Mouse (Mus musculus) hindbrain, embryonic 11.5 days (tissue): Measurements from ENCODE around the gene Mid1. TPM values are rescaled to one million over a fixed set of nuclear protein-coding genes. Genes with fewer than 3 reads are reported as not detected.
A peak's percentile ranks its signal among the peaks of the same experiment; 100 is the strongest.
"Not testable (repeated sequence)": the region's sequence is repeated elsewhere in the genome, so short reads cannot be mapped to it uniquely, and the experiment has no call there.

Source experiments
- ATAC-seq: fragments of 200-750 bp; cut with Nextera tagmentation; 2 replicates; pipeline ENCODE4 v1.8.0; 2017; ENCODE audit warnings: mild to moderate bottlenecking, moderate TSS enrichment, moderate library complexity; ENCODE audit not compliant: low FRiP score
- DNase-seq: peaks from one replicate; pipeline ENCODE4 v3.0.0-alpha.2; 2015; ENCODE audit warnings: low spot score
- H3K27ac ChIP-seq: fragments of 300-500 bp; sonication (generic); 2 replicates; pipeline ENCODE4 v1.5.1; 2014; ENCODE audit warnings: mild to moderate bottlenecking, low read depth, low read length
- H3K27me3 ChIP-seq: fragments of 300-500 bp; sonication (generic); 2 replicates; pipeline ENCODE4 v1.6.1; 2014; ENCODE audit warnings: mild to moderate bottlenecking, low read length, moderate library complexity, mixed read lengths; ENCODE audit not compliant: control insufficient read depth, insufficient read depth
- H3K36me3 ChIP-seq: fragments of 300-500 bp; sonication (generic); 2 replicates; pipeline ENCODE4 v1.6.1; 2014; ENCODE audit warnings: mild to moderate bottlenecking, low read length, moderate library complexity, mixed read lengths; ENCODE audit not compliant: control insufficient read depth, insufficient read depth
- H3K4me1 ChIP-seq: fragments of 300-500 bp; sonication (generic); replicated peaks from 2 replicates; pipeline ENCODE4 v1.6.1; 2014; ENCODE audit warnings: low read length, mixed read lengths; ENCODE audit not compliant: control insufficient read depth, insufficient read depth
- H3K4me2 ChIP-seq: fragments of 300-500 bp; sonication (generic); replicated peaks from 2 replicates; pipeline ENCODE4 v1.6.1; 2014; ENCODE audit warnings: mild to moderate bottlenecking, low read depth, low read length
- H3K4me3 ChIP-seq: fragments of 300-500 bp; sonication (generic); 2 replicates; pipeline ENCODE4 v1.5.1; 2014; ENCODE audit warnings: low read depth, low read length
- H3K9ac ChIP-seq: fragments of 300-500 bp; sonication (generic); 2 replicates; pipeline ENCODE4 v1.6.1; 2014; ENCODE audit warnings: low read depth, low read length
- H3K9me3 ChIP-seq: fragments of 300-500 bp; sonication (generic); 2 replicates; pipeline ENCODE4 v1.6.1; 2016; ENCODE audit warnings: low read length; ENCODE audit not compliant: control insufficient read depth
- WGBS: fragments of 180-500 bp; shearing (Covaris S2); extraction: QIAGEN DNeasy Blood & Tissue Kit; methylation state at CpG from one replicate; pipeline ENCODE4 v1.1.7; 2014; 5-methylcytosine and 5-hydroxymethylcytosine counted together
- polyA plus RNA-seq: library from polyadenylated mRNA; unstranded; fragments of >200 nt; fragmentation: Nextera tagmentation; extraction: Ambion mirVana; gene quantifications from 2 replicates; pipeline ENCODE4 v1.2.1, GENCODE M21; 2014

The Mid1 gene
- polyA plus RNA-seq, 1 experiment from 2014 or later, result 24.6 TPM

DNA sequence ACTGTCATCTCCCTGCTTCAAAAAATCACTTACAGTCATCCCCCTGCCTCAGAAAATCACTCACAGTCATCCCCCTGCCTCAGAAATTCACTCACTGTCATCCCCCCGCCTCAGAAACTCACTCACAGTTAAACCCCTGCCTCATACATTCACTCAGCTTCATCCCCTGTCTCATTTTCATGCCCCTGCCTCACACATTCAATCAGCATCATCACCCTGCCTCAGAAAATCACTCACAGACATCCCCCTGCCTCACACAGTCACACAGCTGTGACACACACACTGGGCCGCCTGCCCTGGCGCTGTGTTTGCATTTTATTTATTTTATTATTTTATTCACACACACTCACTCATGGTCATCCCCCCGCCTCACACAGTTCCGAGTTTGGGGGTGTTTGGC is 319.8 kb downstream of the Mid1 start:
- H3K9me3 ChIP-seq, result peaks cover 26% of the 10 kb centered on the region
- H3K36me3 ChIP-seq, H3K27me3 ChIP-seq, H3K4me1 ChIP-seq, H3K9ac ChIP-seq, DNase-seq, H3K27ac ChIP-seq, H3K4me2 ChIP-seq, ATAC-seq, H3K4me3 ChIP-seq: not testable (repeated sequence)
- 27% methylated on average over 5 of the region's 5 CpGs for WGBS

DNA sequence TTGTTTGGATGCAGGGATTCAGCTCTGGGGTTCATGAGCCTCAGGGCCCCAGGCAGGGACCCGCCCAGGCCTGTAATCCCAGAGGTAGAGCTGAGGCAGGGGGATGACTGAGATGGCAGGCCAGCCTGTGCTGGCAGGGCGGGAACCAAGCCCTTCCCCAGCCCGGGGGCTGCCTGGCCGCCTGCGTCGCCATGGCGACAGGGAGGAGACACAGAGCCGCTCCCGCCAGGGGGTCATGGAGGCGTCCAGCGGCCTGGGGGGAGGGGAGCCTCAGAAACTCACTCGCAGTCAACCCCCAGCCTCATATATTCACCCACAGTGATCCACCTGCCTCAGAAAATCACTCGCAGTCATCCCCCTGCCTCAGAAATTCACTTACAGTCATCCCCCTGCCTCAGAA is 320.2 kb downstream of the Mid1 start:
- ATAC-seq, result 0 out of 2 replicates have a peak, but pooled peaks have one; percentile 1
- WGBS, result 17% methylated on average over 13 of the region's 13 CpGs

GRCm38 (mm10) chrX:170005695-170006297 is 320.8 kb downstream of the Mid1 start:
- H3K36me3 ChIP-seq, H3K9ac ChIP-seq, H3K4me2 ChIP-seq, DNase-seq, H3K27me3 ChIP-seq, H3K27ac ChIP-seq, ATAC-seq, H3K4me3 ChIP-seq: not testable (repeated sequence)
- peaks cover 13% of the 10 kb centered on the region for H3K4me1 ChIP-seq
- peaks cover 29% of the 10 kb centered on the region for H3K9me3 ChIP-seq
- 45% methylated on average over 1 of the region's 1 CpGs for WGBS

More for the DNA sequence above, 320.2 kb downstream of the Mid1 start:
- not testable (repeated sequence) for H3K4me3 ChIP-seq, H3K27me3 ChIP-seq, H3K27ac ChIP-seq, H3K36me3 ChIP-seq, H3K4me1 ChIP-seq, H3K9ac ChIP-seq, H3K4me2 ChIP-seq
- peak; percentile 12 for DNase-seq
- H3K9me3 ChIP-seq, result peaks cover 26% of the 10 kb centered on the region

- ATAC-seq, H3K4me2 ChIP-seq, H3K4me3 ChIP-seq, H3K36me3 ChIP-seq, H3K27me3 ChIP-seq, H3K9ac ChIP-seq: not testable (repeated sequence)
- 49% methylated on average over 3 of the region's 3 CpGs for WGBS
- H3K4me1 ChIP-seq, result peaks cover 14% of the 10 kb centered on the region
- H3K9me3 ChIP-seq, result peaks cover 30% of the 10 kb centered on the region
- peak overlapping the region; percentile 18 for H3K27ac ChIP-seq
- peak; percentile 1 for DNase-seq
These were observed 321.8 kb downstream of the Mid1 start for GRCm38 (mm10) chrX:170006694-170007247.

- Histone ChIP-seq H3K9me3 (peaks cover 30% of the 10 kb centered on the region), H3K4me1 (peaks cover 12% of the 10 kb centered on the region), H3K9ac (0 out of 2 replicates have a peak overlapping the region, but pooled peaks have one; percentile 2), H3K27ac (peak overlapping the region; percentile 18)
- peak; percentile 0 for DNase-seq
- not testable (repeated sequence) for ATAC-seq, H3K27me3 ChIP-seq, H3K36me3 ChIP-seq, H3K4me3 ChIP-seq, H3K4me2 ChIP-seq
- WGBS, result 46% methylated on average over 2 of the region's 2 CpGs
These were observed 322.6 kb downstream of the Mid1 start for GRCm38 (mm10) chrX:170007375-170008178.

DNA sequence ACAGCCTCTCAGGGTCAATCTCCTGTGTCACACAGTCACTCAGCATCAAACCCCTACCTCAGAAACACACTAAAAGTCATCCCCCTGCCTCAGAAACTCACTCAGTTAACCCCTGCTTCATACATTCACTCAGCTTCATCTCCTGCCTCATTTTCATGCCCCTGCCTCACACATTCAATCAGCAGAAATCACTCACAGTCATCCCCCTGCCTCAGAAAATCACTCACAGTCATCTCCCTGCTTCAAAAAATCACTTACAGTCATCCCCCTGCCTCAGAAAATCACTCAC is 323.1 kb downstream of the Mid1 start:
- Histone ChIP-seq H3K27ac (peak overlapping the region; percentile 18), H3K9me3 (peaks cover 30% of the 10 kb centered on the region), H3K4me1 (peaks cover 12% of the 10 kb centered on the region)
- H3K4me2 ChIP-seq, H3K9ac ChIP-seq, H3K27me3 ChIP-seq, H3K36me3 ChIP-seq, ATAC-seq, H3K4me3 ChIP-seq: not testable (repeated sequence)
- peak; percentile 0 for DNase-seq

- H3K27ac ChIP-seq, result not testable (repeated sequence)
These were observed 323.6 kb downstream of the Mid1 start for GRCm38 (mm10) chrX:170008584-170008983.

GRCm38 (mm10) chrX:170009016-170009750 is 324.2 kb downstream of the Mid1 start, which contains the start of gene Gm21887:
Gene Gm21887, plus strand, starts transcription at chrX:170009659.
- peaks cover 28% of the 10 kb centered on the region for H3K9me3 ChIP-seq
- peak within 1 kb of the TSS; percentile 42 for H3K4me3 ChIP-seq
- H3K9ac ChIP-seq, result peak within 1 kb of the TSS; percentile 64
- H3K27me3 ChIP-seq, H3K36me3 ChIP-seq: not testable (repeated sequence)
- WGBS, result 68% methylated on average over 116 of the region's 118 CpGs
- H3K4me1 ChIP-seq, result peaks cover 12% of the 10 kb centered on the region
- ATAC-seq, result peak; percentile 88
- H3K4me2 ChIP-seq, result 0 out of 2 replicates have a peak within 1 kb of the TSS, but pooled peaks have one; percentile 17
- DNase-seq, result peak; percentile 96
- H3K27ac ChIP-seq, result peak within 1 kb of the TSS; percentile 58

More at GRCm38 (mm10) chrX:170008584-170008983, 323.6 kb downstream of the Mid1 start:
- ATAC-seq, H3K36me3 ChIP-seq, H3K27me3 ChIP-seq, H3K4me3 ChIP-seq, H3K4me2 ChIP-seq, H3K9ac ChIP-seq: not testable (repeated sequence)
- peak; percentile 0 for DNase-seq
- peaks cover 12% of the 10 kb centered on the region for H3K4me1 ChIP-seq
- WGBS, result 43% methylated on average over 3 of the region's 3 CpGs
- H3K9me3 ChIP-seq, result peaks cover 30% of the 10 kb centered on the region
